Mouse (Mus musculus): Measurements from ENCODE around the gene Sirt4.

DNA sequence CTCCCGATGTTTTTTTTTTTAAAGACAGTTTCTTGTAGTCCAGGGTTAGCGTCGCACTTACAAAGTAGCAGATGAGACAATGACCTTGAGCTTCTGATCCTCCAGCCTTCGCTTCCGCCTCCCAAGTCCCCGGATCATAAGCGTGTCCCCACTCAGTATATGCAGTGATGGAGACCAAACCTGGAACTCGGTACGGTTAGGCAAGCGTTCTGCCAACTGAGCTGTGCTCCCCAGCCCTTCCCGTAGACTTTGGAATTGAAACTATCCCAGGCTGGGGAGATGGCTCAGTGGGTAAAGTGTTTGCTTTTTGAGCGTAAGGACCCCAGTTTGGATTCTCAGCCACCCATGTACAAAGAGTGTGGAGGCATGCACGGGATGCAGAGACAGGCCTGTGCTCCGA, 28.7 kb upstream of the Sirt4 start:
- no peak for TF ChIP-seq POLR2A (IDR thresholded peaks at IDR 0.05; ENCODE audit: insufficient read depth, low read length)
- TF ChIP-seq CTCF (IDR thresholded peaks at IDR 0.05; ENCODE audit: low read depth, low read length) = no peak
- TF ChIP-seq EP300 (IDR thresholded peaks at IDR 0.05; ENCODE audit: insufficient read depth, low read depth, low read length) = no peak

Measured in ES-Bruce4 (cell line).